Mouse (Mus musculus): ENCODE data around the gene Epm2aip1. TPM values are rescaled to one million over a fixed set of nuclear protein-coding genes. Genes with fewer than 3 reads are reported as not detected.

The Epm2aip1 gene
- total RNA-seq, 2 experiments from 2014 or later: 18.8 to 19.2 TPM

DNA sequence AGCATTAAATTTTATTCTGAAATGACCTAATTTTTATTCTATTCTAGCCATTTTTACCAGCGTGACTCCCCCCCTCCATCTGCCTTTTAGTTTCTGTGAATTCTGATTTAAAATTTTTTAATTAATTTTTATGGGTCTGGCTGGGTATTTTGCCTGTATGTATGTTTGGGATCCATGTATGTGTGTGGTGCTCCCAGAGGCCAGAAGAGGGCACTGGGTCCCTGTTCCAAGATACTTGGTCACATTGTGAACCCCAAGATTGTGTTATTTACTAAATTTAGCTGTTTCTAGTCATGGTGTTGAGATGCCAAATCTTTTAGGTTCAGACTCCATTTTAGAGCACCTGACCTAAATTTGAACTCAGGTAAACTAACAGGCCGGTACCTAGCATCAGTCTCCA is 14.7 kb downstream of the Epm2aip1 start:
- no peak for DNase-seq

DNA sequence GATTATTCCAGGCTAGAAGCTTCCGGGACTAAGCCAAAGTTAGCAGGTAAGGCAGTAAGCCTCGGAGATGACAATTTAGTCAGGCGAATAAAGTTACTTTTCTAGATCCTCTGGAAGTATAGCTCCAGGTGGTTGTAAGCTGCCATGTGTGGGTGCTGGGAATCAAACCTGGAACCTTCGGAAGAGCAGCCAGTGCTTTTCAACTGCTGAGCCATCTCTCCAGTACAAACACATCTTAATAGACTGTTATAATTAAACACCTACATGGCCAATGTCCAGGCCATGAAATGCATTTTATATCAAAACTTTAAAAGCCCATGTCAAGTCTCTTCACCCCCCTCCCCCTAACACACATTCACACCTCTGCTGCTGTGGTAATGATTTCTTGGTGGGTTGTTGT is 16.2 kb downstream of the Epm2aip1 start:
- no peak for DNase-seq

DNA sequence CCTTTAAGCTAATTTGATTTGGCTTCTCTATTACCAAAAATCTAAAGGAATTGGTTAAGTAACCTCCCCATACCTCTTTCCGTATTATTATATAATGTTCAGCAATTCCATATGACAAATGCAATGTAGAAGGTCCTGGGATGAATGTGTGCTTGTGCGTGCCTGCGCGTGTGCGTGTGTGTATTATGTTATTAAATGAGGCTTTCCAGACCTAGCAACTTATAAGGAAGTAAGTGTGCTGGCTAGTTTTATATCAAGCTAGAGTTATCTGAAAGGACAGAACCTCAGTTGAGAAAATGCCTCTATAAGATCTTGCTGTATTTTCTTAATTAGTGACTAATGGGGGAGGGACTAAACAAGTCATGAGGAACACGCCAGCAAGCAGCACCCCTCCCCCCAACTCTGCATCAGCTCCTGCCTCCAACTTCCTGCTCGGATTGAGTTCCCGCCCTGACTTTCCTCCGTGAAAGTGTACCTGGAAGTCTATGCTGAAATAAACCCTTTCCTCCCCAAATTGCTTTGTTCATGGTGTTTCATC is 17.6 kb downstream of the Epm2aip1 start:
- DNase-seq: no peak

DNA sequence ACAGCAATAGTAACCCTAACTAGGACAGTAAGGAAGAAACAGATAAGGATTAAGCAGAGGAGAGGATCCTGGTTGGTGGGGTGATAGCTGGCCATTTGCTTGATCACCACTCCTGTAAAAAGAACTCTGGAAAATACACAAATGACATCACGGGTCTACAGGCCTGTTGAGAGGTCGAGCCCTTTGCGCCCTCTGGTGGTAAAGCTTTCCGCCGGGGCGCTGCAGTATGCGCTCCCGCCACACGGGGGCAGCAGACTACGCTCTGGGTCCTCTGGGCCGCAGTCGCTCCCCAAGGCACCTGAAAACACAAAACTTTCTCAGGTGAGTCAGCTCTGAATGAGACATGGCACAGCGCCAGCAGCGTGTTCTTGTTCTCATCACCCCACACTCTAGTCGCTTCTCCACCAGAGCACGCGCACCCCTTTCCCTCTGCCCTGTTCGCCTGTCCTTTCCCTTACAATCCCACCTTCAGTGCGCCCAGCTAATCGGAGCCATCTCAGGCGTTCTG is 18.2 kb downstream of the Epm2aip1 start:
- DNase-seq: peak; percentile 78

DNA sequence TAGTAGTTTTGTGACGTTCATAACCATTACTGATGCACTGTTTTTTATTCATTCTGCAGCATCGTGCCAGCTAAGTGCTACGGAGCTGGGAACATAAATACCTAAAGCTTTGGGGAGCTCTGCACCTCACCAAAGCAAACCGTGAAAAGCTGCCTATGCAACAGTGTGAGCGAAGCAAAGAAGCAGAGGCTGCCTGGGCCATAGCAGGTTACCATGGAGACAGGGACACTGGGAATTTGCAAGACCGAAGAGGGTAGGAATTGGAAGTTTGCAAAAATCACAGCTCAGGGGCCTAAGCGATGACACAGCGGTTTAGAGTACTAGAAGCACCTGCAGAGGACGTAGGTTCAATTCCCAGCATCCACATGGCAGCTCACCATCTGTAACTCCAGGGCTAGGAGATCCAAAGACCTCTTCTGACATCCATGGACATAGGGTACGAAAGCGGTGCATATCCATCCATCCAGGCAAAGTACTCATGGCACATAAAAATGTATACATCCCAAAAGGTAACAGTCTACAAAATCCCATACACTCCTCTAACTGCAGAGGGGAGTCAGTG is 18.9 kb downstream of the Epm2aip1 start:
- DNase-seq: no peak

DNA sequence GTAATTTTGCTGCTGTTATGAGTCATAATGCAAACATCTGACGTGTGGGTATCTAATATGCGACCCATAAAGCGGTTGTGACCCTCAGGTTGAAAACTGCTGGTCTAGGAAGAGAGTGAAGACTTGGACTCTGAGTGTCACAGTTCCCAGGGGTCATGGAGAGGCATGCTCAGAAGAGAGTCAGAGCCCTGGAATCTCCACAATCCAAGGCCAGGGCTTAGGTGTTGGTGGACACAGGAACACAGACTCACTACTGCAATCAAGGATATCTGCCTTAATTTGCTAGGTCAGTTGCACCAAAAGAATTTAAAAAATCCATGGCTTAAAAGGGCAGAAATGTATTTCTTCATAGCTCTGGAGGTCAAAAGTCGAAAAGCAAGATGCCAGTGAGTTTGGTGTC is 21.5 kb downstream of the Epm2aip1 start:
- DNase-seq: no peak

DNA sequence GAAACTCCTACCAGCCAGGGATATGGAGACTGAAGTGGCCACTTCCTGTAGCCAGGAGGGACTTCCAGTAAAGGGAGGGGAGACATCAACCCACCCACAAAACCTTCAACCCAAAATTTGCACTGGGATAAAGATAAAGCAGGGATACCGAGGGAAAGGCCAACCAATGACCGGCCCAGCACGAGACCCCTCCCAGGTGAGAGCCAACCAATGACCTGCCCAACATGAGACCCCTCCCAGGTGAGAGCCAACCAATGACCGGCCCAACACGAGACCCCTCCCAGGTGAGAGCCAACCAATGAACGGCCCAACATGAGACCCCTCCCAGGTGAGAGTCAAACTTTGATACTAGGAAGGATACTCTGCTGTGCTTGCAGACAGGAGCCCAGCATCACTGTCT is 23.2 kb downstream of the Epm2aip1 start:
- DNase-seq: no peak

DNA sequence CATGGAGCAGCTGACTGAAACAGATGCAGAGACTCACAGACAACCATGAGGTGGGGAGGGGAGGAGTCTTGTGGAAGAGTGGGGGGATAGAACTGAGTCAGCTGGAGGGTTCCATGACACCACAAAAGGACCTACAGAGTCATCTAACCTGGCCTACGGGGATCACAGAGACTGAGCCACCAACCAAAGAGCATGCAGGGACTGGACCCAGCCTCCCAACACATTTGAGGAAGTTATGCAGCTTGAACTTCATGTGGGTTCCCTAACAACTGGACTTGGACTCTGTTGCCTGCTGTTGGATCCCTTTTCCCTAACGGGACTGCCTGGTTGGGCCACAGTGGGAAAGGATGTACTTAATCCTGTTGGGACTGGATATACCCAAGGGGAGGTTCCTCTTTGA is 23.6 kb downstream of the Epm2aip1 start:
- no peak for DNase-seq

DNA sequence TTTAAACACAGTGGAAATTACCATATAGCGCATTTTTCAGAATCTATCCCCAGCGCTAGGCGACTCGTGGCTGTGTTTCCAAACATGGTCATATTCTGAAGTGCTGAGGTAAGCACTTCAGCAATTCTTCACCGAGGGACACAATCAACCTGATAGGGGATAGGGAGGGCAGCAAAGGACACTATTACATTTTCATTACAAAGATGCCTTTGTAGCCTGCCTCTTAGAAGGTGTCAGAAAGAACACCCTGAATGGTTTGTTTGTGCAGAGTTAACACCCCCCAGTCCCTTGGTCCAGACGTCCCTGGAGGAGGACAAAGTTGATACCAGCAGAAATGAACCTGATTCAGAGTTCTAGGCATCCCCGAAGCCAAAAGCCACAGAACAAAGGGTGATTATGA is 24.7 kb downstream of the Epm2aip1 start:
- no peak for DNase-seq

DNA sequence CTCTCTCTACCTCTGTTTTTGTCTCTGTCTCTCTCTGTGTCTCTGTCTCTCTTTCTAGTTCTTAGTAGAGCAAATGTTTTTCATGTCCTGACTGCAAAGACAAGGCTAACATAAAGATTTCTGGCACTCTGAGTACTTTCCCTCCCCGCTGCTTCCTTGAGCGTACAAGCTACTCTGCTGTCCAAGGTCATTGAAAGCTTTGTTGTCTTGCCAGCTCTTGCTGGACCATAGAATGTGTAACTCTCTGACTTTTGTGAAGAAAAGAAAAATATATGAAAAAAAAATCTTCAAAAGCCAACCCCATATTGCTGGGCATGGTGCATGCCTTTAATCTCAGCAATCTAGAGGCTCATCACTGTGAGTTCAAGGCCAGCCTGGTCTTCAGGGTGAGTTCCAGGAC is 26.9 kb downstream of the Epm2aip1 start:
- no peak for DNase-seq

DNA sequence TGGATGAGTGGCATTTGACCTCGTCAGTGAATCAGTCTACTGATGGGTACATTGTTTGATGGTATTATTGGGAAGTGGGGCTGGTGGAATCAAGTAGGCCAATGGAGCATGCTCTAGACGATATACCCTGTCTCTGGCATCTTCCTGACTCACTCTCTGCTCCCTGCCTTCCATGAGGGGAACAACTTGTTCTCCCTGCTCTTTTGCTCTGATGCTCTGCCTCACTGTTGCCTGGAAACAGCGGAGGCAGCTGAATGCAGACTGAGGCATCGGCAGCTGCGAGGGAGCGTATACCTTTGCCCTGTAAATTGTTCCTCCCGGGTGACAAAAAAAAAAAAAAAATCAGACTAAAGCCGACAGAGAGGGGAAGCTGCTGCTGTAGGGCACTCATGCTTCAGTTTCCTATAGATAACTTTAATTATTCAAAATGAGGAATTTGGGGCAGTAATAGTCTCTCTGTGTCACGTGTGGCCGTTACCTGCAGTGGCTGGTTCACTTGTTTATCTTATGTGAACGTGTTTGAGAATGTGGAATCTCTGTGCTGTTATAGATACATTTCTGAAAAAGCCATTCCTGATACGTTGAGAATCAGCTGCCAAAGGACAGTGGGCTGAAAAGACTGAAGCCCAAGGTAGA is 30.6 kb downstream of the Epm2aip1 start:
- DNase-seq: no peak

DNA sequence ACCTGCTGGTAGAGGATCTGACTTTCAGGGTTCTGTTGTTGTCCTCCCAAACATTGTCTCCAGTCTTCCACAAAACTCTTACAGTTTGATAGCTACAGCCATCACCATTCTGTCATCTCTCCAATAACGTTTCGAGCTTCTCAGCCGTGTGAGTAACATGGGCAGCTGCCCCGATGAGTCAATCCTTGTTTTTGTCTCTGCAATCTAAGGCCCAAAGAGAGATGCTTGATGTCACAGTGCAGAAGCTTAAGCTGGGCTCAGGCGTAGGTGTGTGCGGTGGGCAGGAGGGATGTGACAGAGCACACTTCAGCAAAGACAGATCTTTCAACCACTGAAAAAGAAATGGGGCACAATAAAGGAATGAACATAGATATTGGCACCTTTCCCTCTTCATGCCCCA is 32.3 kb downstream of the Epm2aip1 start:
- no peak for DNase-seq

DNA sequence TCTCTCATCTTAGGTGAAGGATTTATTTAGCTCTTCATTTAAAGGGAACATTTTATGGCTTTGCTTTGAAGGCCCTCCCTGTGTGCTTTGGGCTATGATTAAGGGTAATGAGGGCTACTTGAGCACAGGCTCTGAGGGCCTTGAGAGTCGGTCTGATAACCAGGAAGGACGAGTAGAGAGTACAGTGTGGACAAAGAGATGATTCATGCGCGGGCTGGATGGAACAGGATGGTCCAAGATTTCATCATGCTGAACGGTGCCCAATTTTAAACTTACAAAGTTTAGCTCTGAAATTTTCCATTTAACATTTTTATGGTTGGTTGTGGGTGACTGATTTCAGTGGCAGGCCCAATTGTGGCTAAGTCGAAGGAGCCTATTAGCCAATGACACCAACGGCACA is 34.4 kb downstream of the Epm2aip1 start:
- DNase-seq: no peak

DNA sequence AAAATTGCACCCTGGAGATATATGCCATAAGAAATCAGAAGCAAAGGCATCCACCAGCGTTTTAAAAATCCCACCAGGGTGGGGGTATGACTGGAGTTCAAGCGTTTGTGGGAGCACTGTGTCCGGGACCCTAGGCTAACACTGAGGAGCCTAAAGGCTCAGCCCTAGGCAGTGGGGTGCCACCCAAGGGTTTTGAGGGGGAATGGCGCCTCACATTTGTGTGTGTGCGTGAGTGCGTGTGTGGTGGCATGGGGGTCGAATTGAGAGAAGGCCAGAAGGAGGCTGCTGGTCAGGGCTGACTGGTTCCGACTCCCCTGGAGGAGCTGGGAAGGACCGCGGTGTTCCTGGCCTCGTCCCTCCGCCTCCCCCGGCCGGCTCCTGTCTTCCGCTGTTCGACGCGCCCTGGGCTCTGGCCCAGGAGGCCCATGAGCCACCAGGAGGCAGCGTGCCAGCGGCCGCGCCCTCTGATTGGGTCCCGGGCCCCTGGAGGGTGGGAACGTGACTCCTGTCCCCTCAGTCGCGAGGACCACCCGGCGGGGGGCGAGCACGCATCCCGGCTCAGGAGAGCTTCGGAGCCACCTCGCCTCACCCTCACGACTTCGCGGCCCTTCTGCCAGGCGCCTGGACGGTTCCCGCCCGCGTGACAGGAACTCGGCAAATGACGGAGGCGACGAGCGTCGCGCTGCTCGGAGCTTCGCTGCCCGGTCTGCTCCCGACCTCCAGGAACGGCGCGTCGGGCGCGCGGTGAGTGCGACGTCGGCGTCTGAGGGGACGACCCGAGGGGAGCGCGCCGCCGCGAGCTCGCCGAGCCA is 39.5 kb downstream of the Epm2aip1 start, which contains the start of gene Trank1:
Gene Trank1 (plus strand): TSS at position 709 of the 812 bp plus-strand sequence.
- DNase-seq: no peak

DNA sequence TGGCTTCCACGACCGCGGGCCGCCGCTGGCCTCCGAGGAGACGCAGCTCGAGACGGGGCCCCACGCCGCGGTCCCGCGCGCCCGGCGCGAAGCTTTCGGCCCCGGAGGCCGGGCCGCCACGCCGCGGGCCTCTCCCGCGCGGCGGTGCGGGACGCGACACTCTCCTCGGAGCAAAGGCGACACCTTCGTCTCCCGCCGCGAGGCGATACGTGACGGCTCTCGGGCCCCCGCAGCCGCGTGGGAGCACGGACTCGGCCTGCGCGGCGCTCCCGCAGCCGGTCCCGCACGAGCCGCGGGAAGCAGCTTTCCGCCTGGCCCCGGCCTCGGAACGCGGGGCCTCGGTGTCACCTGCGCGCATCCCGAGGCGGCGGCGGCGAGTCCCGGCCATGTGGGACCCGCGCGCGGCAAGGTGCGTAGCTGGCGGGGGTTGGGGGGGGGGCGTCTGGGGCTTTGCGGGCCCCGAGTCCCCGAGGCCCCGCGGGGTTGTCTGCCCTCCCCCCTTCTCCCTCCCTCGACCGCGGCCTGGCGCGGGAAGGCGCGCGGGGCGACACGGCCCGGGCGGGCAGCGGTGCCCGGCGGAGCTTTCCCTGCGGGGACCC is 40.2 kb downstream of the Epm2aip1 start:
- no peak for DNase-seq

DNA sequence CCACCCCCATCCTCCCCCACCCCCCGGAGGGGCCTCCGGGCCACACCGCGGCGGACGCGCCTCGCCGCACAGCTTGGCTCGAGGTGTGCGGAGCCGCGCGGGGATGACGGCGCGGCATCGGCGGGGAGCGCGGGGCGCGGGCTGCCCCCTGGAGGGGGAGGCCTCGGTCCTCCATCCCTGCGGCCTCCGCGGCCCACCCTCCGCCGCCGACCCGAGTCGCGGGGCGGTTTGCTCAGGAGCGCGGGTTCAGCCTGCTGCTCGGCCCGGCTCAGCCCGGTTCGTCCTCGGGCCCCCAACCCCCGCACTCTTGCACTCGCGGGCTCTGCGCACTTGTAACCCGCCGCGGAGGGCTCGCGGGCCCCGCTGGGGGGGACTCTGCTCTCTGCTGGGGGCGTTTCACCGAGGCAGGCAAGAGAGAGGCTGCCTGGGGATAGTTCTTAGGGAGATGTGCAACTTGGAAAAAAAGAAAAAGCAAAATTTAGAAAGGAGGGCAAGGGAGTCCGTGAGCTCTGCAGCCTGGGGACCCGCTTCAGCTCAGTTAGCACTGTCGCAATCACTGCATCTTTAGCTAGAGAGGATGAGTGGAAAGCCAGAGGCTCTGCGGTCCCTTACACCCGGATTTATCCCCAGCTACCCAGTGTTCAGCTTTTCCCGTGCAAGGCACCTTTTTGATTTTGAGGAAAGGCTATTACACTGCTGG is 40.9 kb downstream of the Epm2aip1 start:
- DNase-seq: no peak

DNA sequence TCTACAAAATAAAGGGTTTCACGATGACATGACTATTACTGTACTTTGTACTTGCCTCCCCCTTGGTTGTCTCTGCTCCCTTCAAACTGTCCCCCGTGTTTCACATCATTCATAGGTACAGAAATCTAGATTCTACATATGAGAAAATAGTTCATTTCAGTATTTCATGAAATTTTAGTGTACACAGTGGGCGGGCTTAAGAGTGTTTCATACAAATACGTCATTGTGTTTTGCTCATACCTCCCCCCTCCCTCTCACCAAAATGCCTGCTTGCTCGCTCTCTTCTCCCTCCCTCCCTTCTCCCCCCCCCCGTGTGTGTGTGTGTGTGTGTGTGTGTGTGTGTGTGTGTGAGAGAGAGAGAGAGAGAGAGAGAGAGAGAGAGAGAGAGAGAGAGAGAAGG is 41.6 kb downstream of the Epm2aip1 start:
- DNase-seq: no peak

DNA sequence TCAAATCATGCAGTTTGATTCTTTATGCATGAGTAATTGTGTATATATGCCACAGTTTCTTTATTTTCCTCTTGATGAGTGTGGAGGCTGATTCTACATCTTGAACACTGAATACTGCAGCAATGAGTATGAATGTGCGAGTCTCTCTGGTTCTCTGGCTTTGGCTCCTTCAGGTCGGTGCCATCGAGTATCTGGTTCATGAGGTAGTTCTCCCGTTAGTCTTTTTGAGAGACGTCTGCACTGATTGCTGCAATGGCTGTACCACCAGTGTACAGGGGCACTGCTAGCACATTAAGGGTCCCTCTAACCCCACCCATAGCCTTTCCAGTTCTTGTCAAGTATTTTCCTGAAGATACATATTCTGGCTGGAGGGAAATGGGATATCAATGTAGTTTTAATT is 42.1 kb downstream of the Epm2aip1 start:
- DNase-seq: no peak

DNA sequence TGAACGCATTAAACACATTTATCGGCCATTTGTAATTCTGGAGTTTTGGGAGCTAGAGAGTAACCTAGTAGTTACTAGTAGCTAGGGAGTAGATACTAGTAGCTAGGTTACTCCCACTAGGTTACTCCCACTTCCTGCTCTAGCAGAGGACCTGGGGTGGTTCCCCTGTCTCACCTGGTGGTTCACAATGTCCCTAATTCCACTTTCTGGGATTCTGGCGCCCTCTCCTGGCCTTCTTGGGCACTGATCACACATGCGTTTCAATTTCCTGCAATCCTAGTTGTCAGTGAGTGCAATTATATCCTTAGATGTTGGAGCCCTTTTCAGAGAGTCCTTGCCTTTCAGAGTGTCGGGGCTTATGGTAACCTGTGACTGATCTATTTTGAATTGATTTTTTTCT is 42.5 kb downstream of the Epm2aip1 start:
- no peak for DNase-seq

DNA sequence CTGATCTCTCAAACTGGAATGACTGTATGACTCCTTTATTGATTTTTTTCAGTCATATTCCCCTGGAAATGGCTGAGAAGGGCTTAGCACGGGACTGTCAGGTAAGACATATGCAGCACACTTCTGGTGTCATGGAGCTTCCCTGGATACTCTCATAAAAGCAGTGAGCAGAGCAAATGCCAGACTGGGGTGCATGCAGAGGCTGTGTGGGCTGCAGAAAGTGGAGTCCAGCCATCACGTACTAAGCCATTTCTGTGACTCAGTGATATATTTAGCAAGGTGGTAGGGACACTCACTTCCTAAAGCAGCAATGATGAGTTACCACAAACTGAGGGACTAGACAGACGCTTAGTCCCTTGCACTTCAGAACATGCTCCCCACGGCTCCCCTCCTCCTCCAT is 49.2 kb downstream of the Epm2aip1 start:
- no peak for DNase-seq

DNA sequence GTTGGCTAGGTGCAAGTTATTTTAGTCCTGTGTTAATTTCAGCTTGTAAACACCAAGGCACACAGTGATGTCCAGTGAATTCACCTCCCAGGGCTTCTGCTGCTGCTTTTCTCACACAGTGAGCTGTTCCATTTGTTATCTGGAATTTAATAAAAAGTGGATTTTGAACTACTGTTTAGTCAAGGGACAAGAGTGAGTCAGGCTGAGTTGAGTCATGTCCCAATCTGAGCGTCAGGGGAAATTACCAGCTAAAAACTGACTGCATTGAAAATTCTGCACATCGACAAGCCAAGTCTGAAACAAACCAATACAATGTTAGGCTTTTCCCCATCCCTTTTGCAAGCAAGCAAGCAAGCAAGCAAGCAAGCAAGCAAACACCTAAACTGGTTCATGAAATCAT is 53.2 kb downstream of the Epm2aip1 start:
- DNase-seq: peak; percentile 7

Measured in gastrocnemius, postnatal 25 days (tissue).